Mouse (Mus musculus) layer of hippocampus, postnatal 10 days (tissue): ENCODE results near the gene Xpo4. TPM values are rescaled to one million over a fixed set of nuclear protein-coding genes. Genes with fewer than 3 reads are reported as not detected.
"Not testable (repeated sequence)": the region's sequence is repeated elsewhere in the genome, so short reads cannot be mapped to it uniquely, and the experiment has no call there.

Source experiments
- DNase-seq, 2 experiments: peaks; one replicate each; pipeline ENCODE4 v3.0.0; 2021; ENCODE audit warnings: low spot score in 2 of 2
- total RNA-seq, 2 experiments: library from RNA; stranded (reverse); gene quantifications; 2 replicates each; pipeline ENCODE4 v1.2.3; 2021

Xpo4 gene
- total RNA-seq, 2 experiments from 2014 or later, result 15.2 to 15.5 TPM

GRCm38 (mm10) chr14:57682751-57683150 lies 17.5 kb upstream of the Xpo4 start:
- no peak for DNase-seq

- peak; percentile 87 to 92 for DNase-seq
These were observed 14.8 kb upstream of the Xpo4 start for GRCm38 (mm10) chr14:57679958-57680535.

GRCm38 (mm10) chr14:57679523-57679922 lies 14.3 kb upstream of the Xpo4 start:
- DNase-seq, result no peak

DNA sequence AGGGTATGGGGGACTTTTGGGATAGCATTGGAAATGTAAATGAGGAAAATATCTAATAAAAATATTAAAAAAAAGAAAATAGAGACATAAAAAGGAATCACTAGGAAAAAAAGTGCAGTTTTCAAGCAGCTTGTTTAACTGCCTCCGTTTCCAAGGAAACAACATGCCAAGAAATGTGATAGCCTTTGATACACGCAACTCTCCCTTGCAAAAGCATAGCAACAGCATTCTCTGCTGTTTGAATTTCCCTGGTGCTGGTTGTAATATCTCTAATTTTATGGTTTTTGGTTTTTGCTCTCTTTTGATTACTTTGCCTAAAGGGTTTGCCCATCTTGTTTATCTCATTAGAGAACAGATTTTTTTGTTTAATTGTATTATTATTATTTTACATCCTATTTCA lies 10.3 kb upstream of the Xpo4 start:
- DNase-seq, result no peak

- no peak for DNase-seq
These were observed 359 bp upstream of the Xpo4 start for GRCm38 (mm10) chr14:57665628-57665950.

DNA sequence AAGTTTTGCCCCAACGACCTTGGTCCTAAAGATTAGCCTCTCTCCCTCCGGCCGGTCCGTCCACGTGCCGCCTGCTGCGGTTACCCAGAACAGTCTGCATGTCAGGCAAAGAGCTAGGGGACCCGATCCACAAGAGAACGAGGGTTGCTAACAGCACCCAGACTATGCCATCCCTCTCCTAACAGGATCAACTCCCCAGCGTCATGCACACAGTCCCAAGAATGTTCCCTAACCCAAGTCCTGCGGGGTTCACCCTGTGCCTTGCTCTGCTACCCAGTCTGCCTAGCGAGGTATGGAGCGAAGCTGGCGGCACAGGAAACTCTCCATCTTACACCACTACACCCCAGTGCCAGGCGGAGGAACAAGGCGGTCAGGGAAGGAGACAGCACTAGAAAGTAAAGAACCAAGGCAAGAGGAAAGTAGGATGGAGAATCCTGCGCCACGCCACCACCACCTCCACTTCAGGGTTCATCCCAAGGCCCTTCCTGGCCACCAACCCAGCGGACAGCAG lies 864 bp downstream of the Xpo4 start:
- DNase-seq, result no peak

DNA sequence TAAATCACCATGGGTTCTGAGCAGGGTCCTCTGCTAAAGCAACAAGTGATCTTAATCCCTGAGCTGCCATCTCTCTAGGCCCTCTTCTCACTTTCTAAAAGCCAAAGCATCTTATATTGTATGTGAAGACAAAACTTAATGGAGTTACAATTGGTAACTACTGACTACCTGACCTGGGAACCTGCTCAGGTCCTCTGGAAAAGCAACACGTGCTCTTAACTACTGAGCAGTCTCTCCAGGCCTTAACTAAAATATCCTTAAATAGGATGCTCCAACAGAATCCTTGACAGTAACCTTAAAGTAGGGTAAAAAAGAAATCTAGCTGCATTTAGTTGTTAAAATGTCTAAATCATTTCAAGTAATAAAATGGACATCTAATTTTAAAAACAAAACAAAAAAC lies 1.6 kb downstream of the Xpo4 start:
- DNase-seq, result no peak

GRCm38 (mm10) chr14:57658301-57658700 lies 6.9 kb downstream of the Xpo4 start:
- no peak for DNase-seq

DNA sequence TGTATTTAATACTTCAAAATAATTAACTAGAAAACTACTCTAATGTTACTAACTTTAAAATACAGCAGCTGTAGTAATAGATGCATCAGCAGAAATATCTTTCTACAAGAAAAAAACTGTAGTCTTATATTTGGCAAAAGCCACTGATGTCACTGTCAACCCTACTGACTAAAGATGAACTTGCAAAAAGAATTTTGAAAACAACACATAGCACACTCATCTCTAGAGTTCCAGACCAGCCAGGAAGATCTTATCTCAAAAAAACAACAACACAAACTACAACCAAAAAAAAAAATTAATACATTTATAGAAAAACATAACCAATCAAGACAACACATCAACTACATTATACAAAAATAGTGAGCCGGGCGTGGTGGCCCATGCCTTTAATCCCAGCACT lies 7.7 kb downstream of the Xpo4 start:
- no peak for DNase-seq

- DNase-seq, result not testable (repeated sequence)
These were observed 8.7 kb downstream of the Xpo4 start for GRCm38 (mm10) chr14:57656519-57656918.

GRCm38 (mm10) chr14:57649501-57649900 lies 15.7 kb downstream of the Xpo4 start:
- DNase-seq, result no peak

GRCm38 (mm10) chr14:57646155-57646554 lies 19.1 kb downstream of the Xpo4 start:
- DNase-seq, result no peak

DNA sequence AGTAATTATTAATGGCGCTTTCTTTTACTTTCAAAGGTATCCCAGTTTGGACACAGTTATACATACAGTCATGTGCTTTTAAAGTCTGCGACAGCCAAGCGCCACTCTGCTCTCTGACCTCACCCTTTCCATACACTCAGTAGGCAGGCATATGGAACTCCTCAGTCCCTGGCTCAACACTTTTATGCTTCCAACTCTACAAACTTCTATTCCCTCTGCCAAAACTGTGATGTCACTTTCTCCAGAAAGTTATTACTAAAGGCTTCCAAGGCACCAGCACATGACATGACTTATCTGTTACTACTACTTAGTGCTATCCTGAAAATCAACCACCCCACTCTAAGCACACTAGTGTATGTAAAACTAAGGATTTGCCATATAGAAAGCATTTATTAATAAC lies 26.1 kb downstream of the Xpo4 start:
- no peak for DNase-seq

DNA sequence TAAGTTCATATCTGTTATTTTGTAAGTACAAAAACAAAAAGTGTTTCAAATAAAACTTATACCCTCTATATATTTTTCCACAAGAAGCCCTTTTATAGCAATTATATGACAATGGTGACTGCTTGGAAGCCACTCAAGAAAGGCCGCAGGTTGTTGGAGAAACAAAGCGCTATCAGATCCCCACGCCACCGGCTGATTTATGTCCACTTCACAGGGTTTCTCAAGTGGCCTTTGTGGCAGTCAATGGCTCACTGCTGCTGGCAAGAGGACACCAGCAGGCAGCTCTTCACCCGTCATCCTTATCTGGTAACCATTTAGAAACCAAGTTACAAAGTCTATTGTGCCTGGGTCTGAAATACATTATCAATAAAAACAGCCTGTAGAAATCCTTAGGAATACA lies 31.1 kb downstream of the Xpo4 start:
- DNase-seq, result no peak

DNA sequence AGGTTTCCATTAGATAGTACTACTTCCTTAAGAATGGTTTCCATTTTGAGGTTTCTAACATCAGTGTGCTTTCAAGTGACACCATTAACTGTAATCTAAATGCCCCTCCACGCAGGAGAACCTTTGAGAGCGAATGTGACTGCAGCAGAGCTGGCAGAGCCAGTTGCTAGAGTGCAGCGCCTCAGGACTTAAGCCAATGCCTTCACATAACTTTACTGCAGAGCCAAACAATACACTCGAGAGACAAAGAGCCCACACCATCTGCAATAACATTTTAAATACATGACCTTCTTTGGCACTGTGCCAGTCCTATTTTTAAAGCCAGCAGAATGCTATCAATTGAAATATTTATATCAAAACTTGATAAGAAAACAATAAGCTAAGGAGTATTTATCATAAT lies 35.6 kb downstream of the Xpo4 start:
- no peak for DNase-seq

- DNase-seq, result no peak
These were observed 42.3 kb downstream of the Xpo4 start for GRCm38 (mm10) chr14:57622934-57623333.

DNA sequence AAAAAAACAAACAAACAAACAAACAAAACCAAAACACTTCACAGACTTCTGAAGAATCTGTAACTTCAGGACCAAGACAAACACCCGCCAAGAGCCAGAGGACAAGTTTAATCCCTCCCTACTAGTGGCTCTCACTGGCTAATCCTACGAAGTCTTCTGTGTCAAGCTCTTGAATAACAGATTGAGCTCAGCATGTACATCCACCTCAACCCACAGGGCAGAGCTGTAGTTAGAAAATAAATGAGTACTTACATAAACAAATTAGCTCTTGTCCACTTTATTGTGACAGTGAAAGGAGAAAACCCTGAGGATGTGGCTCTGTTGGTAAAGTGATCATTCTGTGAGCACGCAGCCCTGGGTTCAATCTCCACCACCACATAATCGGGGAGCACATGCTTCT lies 43.5 kb downstream of the Xpo4 start:
- DNase-seq, result no peak

DNA sequence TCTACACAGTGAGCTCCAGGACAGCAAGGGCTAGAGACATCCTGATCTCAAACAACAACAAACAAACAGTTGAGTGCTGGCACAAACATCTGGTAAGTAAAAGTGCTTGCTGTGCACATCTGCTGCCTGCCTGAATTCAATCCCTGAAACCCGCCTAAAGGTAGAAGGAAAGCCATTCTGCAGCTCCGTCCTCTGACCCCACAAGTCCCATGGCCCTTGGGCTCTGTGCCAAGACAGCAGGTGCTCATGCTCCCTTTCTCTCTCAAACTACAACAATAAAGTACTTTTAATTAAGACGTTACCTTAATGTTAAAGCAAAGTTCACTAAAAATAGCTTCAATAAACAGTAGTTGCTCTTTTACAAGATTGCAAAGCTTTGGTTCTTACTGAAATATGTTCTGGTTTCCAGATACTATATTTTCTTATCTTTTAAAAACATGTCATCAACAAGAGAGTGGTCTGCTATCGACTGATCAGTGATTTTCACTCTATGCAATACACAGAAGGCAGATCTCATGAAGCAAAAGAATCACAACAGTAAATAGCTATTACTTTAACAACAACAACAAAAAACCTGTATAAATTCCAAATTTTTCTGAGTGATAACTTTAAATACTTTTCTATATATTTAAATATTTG lies 44.5 kb downstream of the Xpo4 start:
- no peak for DNase-seq

GRCm38 (mm10) chr14:57619487-57619886 lies 45.7 kb downstream of the Xpo4 start:
- DNase-seq, result peak; percentile 26 to 36

DNA sequence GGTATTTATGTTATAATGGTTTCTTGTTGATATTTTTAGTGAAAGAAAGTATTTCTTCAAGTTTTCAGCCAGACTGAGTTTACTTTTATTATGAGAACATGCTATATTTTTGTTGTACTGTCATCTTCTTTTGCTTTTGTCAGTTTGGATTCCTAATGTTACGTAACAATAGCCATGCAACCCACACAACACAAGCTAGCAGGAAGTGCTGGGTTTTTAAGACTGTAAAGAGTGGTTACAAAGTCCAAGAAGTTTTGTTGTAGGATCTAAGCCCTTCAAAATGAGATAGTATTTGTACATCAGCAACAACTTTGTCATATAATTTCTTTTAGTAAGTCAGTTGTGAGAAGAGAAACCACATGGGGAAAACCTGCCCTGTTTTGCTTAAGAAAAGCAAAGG lies 47.6 kb downstream of the Xpo4 start:
- no peak for DNase-seq

DNA sequence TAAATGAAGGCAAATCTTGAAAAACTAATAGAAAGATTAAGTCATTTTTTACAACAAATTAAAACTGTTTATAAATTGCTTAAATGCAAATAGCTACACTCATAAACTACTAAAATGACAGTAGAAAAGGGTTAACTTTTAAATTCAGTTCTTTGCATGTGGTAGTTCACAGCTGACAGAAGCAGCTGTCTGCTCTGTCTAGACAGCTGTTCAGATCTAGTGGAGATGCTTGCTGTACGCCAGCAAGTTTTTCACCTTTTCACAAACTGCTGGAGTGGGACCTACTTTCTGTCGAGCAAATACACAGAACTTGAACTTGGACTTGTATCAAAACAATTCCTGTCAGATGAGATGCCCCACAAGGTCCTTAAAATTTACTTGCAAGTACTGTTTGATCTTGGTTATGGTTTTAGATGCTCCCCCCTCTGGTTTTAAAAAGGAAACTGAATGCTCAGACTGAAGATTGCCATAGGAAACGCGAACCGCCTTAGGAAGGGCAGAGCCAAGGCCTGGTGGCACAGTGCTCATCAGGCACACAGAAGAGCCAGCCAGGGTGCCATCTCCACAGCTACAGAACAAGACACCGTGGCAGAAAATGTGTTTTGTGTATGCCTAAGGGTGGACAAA lies 48.8 kb downstream of the Xpo4 start:
- DNase-seq, result no peak

GRCm38 (mm10) chr14:57615828-57616227 lies 49.4 kb downstream of the Xpo4 start:
- DNase-seq, result no peak

DNA sequence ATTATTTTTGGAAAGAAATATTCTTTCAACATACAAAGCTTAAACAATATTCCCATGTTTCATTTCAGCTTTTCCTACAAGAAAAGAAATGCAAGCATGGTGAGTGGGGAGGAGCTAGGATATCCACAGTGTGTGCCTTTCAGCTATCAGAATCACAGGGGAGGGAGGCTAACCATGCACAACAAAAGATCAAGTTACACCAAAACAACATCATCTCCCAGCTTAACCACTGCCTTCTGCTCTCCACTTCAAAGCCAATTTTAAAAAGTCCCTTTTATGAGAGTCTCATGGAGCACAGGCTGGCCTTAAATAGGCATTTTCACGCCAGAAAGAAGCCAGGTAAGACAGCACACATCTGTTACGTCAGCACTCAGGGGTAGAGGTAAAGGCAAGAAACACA lies 54.2 kb downstream of the Xpo4 start:
- no peak for DNase-seq
